In the genomic region with DNA sequence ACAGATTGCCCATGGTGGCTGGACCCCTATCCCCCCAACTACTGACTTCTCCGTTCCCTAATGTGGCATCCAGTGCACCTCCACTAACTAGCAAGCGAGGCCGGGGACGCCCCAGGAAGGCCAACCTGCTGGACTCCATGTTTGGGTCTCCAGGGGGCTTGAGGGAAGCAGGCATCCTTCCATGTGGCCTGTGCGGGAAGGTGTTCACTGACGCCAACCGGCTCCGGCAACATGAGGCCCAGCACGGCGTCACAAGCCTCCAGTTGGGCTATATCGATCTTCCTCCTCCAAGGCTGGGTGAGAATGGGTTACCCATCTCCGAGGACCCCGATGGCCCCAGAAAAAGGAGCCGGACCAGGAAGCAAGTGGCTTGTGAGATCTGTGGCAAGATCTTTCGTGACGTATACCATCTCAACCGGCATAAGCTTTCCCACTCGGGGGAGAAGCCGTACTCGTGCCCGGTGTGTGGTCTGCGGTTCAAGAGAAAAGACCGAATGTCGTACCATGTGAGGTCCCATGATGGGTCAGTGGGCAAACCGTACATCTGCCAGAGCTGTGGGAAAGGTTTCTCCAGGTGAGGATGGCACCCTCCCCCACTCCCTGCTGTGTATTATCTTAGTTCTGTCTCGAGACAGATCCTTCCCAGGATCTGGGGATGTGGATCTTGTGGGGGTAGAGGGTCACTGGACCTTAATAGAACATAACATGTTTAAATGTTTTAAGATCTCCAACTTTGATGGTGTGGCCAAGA, we compare ENCODE assay signal across 8 mouse cellular contexts. TPM values are rescaled to one million over a fixed set of nuclear protein-coding genes. Genes with fewer than 3 reads are reported as not detected.
A peak's percentile ranks its signal among the peaks of the same experiment; 100 is the strongest.
DNase-seq lines count a peak whose midpoint lies in the region; ATAC-seq lines count a peak whose summit lies in the region.

No protein-coding gene starts in this region.

- H3K4me3 ChIP-seq in forebrain, embryonic 10.5 days, result peak overlapping the region; percentile 95
- H3K4me3 ChIP-seq in intestine, embryonic 15.5 days (replicated peaks), result peak overlapping the region; percentile 88
- H3K4me3 ChIP-seq in megakaryocyte, embryonic 14.5 days (replicated peaks), result peak overlapping the region; percentile 99
- peak overlapping the region; percentile 85 for H3K4me3 ChIP-seq in stomach, embryonic 15.5 days (replicated peaks)

- H3K27me3 ChIP-seq in forebrain, embryonic 10.5 days (ENCODE audit: poor library complexity, severe bottlenecking), result no peaks in the 10 kb centered on the region
- no peaks in the 10 kb centered on the region for H3K27me3 ChIP-seq in intestine, embryonic 15.5 days (replicated peaks)
- H3K27me3 ChIP-seq in megakaryocyte, embryonic 14.5 days (replicated peaks), result no peaks in the 10 kb centered on the region
- no peaks in the 10 kb centered on the region for H3K27me3 ChIP-seq in stomach, embryonic 15.5 days (replicated peaks)

- H3K36me3 ChIP-seq in forebrain, embryonic 10.5 days (replicated peaks), result peaks cover 51% of the 10 kb centered on the region
- H3K36me3 ChIP-seq in intestine, embryonic 15.5 days, result peaks cover 19% of the 10 kb centered on the region; the same call in 1 of the 2 replicates
- peaks cover 44% of the 10 kb centered on the region for H3K36me3 ChIP-seq in megakaryocyte, embryonic 14.5 days (replicated peaks; ENCODE audit: low read length)
- peaks cover 27% of the 10 kb centered on the region for H3K36me3 ChIP-seq in stomach, embryonic 15.5 days

- ATAC-seq in intestine, embryonic 15.5 days, result no peak
- no peak for ATAC-seq in stomach, embryonic 15.5 days (ENCODE audit: insufficient read depth, low FRiP score, low read depth)

- peaks cover 65% of the 10 kb centered on the region for H3K4me1 ChIP-seq in forebrain, embryonic 10.5 days
- peaks cover 40% of the 10 kb centered on the region for H3K4me1 ChIP-seq in intestine, embryonic 15.5 days (replicated peaks)
- H3K4me1 ChIP-seq in megakaryocyte, embryonic 14.5 days, result peaks cover 68% of the 10 kb centered on the region
- peaks cover 59% of the 10 kb centered on the region for H3K4me1 ChIP-seq in stomach, embryonic 15.5 days

- H3K9ac ChIP-seq in intestine, embryonic 15.5 days, result peak overlapping the region; percentile 98
- H3K9ac ChIP-seq in stomach, embryonic 15.5 days, result peak overlapping the region; percentile 92

- peak; percentile 25 for DNase-seq in gastrocnemius, postnatal 10 days
- no peak for DNase-seq in gastrocnemius, adult 8-10 months (ENCODE audit: low spot score in 2 of 2)
- peak; percentile 35 for DNase-seq in ES-CJ7 (ENCODE audit: low read depth, low spot score)
- peak; percentile 48 for DNase-seq in forebrain, embryonic 10.5 days (ENCODE audit: extremely low spot score, low spot score)
- DNase-seq in left cerebral cortex, adult 11 months (ENCODE audit: low spot score), result no peak

- H3K9me3 ChIP-seq in forebrain, embryonic 10.5 days, result 0 out of 2 replicates have a peak, but pooled peaks cover 6% of the 10 kb centered on the region
- no peaks in the 10 kb centered on the region for H3K9me3 ChIP-seq in intestine, embryonic 15.5 days
- no peaks in the 10 kb centered on the region for H3K9me3 ChIP-seq in megakaryocyte, embryonic 14.5 days
- no peaks in the 10 kb centered on the region for H3K9me3 ChIP-seq in stomach, embryonic 15.5 days

- peak overlapping the region; percentile 98 for H3K4me2 ChIP-seq in intestine, embryonic 15.5 days (replicated peaks)
- H3K4me2 ChIP-seq in stomach, embryonic 15.5 days, result peak overlapping the region; percentile 90

- WGBS in forebrain, embryonic 10.5 days, result under 1% methylated on average over 26 of the region's 26 CpGs
- under 1% methylated on average over 26 of the region's 26 CpGs for WGBS in intestine, embryonic 15.5 days
- 1% methylated on average over 26 of the region's 26 CpGs for WGBS in stomach, embryonic 15.5 days

- H3K27ac ChIP-seq in forebrain, embryonic 10.5 days, result peak overlapping the region; percentile 100
- peak overlapping the region; percentile 100 for H3K27ac ChIP-seq in intestine, embryonic 15.5 days
- H3K27ac ChIP-seq in stomach, embryonic 15.5 days, result peak overlapping the region; percentile 100

RNA-seq across cellular contexts. Expression of a gene that starts 2.8 kb away (rescaled TPM):
- 10 to 100 TPM; 19.5 to 21.0 TPM for total RNA-seq in gastrocnemius, postnatal 10 days (2021)
- total RNA-seq in gastrocnemius, adult 8-10 months (2022), result 10 to 100 TPM; 13.0 to 22.3 (median 19.2) TPM
- 96.7 and 111 TPM in 2 replicates for polyA plus RNA-seq in forebrain, embryonic 10.5 days (2016; fragmentation: Nextera tagmentation; extraction: Ambion mirVana)
- polyA plus RNA-seq in intestine, embryonic 15.5 days (2015; fragmentation: Nextera tagmentation; extraction: Ambion mirVana), result 34.2 and 36.1 TPM in 2 replicates
- 79.0 and 88.1 TPM in 2 replicates for polyA plus RNA-seq in megakaryocyte, embryonic 14.5 days (2012; ENCODE audit: insufficient read depth, low replicate concordance)
- polyA plus RNA-seq in stomach, embryonic 15.5 days (2015; fragmentation: Nextera tagmentation; extraction: Ambion mirVana), result 39.9 and 42.0 TPM in 2 replicates

RNA-seq across cellular contexts. Expression of a gene that starts 25.3 kb away (rescaled TPM):
- 10 to 100 TPM; 47.3 to 52.0 TPM for total RNA-seq in gastrocnemius, postnatal 10 days (2021)
- 10 to 100 TPM; 42.1 to 48.9 (median 44.3) TPM for total RNA-seq in gastrocnemius, adult 8-10 months (2022)
- 335 and 338 TPM in 2 replicates for polyA plus RNA-seq in forebrain, embryonic 10.5 days (2016; fragmentation: Nextera tagmentation; extraction: Ambion mirVana)
- polyA plus RNA-seq in intestine, embryonic 15.5 days (2015; fragmentation: Nextera tagmentation; extraction: Ambion mirVana), result 209 and 211 TPM in 2 replicates
- polyA plus RNA-seq in megakaryocyte, embryonic 14.5 days (2012; ENCODE audit: insufficient read depth, low replicate concordance), result 55.7 TPM in 1 of 2 replicates, not detected in the other
- 223 and 232 TPM in 2 replicates for polyA plus RNA-seq in stomach, embryonic 15.5 days (2015; fragmentation: Nextera tagmentation; extraction: Ambion mirVana)

RNA-seq across cellular contexts. Expression of a gene that starts 38.7 kb away (rescaled TPM):
- total RNA-seq in gastrocnemius, postnatal 10 days (2021), result 10 to 100 TPM; 11.0 to 15.8 TPM
- 10 to 100 TPM; 28.3 to 39.0 (median 36.6) TPM for total RNA-seq in gastrocnemius, adult 8-10 months (2022)
- polyA plus RNA-seq in forebrain, embryonic 10.5 days (2016; fragmentation: Nextera tagmentation; extraction: Ambion mirVana), result 5.6 and 6.2 TPM in 2 replicates
- 8.5 and 8.7 TPM in 2 replicates for polyA plus RNA-seq in intestine, embryonic 15.5 days (2015; fragmentation: Nextera tagmentation; extraction: Ambion mirVana)
- 17.8 and 33.7 TPM in 2 replicates for polyA plus RNA-seq in megakaryocyte, embryonic 14.5 days (2012; ENCODE audit: insufficient read depth, low replicate concordance)
- polyA plus RNA-seq in stomach, embryonic 15.5 days (2015; fragmentation: Nextera tagmentation; extraction: Ambion mirVana), result 10.6 and 12.1 TPM in 2 replicates

Comparison
In these comparisons a context has a peak if more than half of its experiments do, and no peak if none do; other contexts are left out.
1. DNase-seq: peak in gastrocnemius, postnatal 10 days (single experiment), ES-CJ7 (single experiment) and forebrain, embryonic 10.5 days (single experiment); none in gastrocnemius, adult 8-10 months (0 of 2) and left cerebral cortex, adult 11 months (single experiment).
2. Peak in every context shown above with its lines, with median percentiles within 50 percentile points of each other: H3K27ac ChIP-seq and H3K4me3 ChIP-seq.